Mouse (Mus musculus) hindbrain, embryonic 11.5 days (tissue): ENCODE data around the gene Lsm12. TPM values are rescaled to one million over a fixed set of nuclear protein-coding genes. Genes with fewer than 3 reads are reported as not detected.

Source experiments
- ATAC-seq: fragments of 200-750 bp; cut with Nextera tagmentation; 2 replicates; pipeline ENCODE4 v1.8.0; 2017; ENCODE audit warnings: mild to moderate bottlenecking, moderate TSS enrichment, moderate library complexity; ENCODE audit not compliant: low FRiP score
- DNase-seq: peaks from one replicate; pipeline ENCODE4 v3.0.0-alpha.2; 2015; ENCODE audit warnings: low spot score
- H3K27ac ChIP-seq: fragments of 300-500 bp; sonication (generic); 2 replicates; pipeline ENCODE4 v1.5.1; 2014; ENCODE audit warnings: mild to moderate bottlenecking, low read depth, low read length
- H3K27me3 ChIP-seq: fragments of 300-500 bp; sonication (generic); 2 replicates; pipeline ENCODE4 v1.6.1; 2014; ENCODE audit warnings: mild to moderate bottlenecking, low read length, moderate library complexity, mixed read lengths; ENCODE audit not compliant: control insufficient read depth, insufficient read depth
- H3K36me3 ChIP-seq: fragments of 300-500 bp; sonication (generic); 2 replicates; pipeline ENCODE4 v1.6.1; 2014; ENCODE audit warnings: mild to moderate bottlenecking, low read length, moderate library complexity, mixed read lengths; ENCODE audit not compliant: control insufficient read depth, insufficient read depth
- H3K4me1 ChIP-seq: fragments of 300-500 bp; sonication (generic); replicated peaks from 2 replicates; pipeline ENCODE4 v1.6.1; 2014; ENCODE audit warnings: low read length, mixed read lengths; ENCODE audit not compliant: control insufficient read depth, insufficient read depth
- H3K4me2 ChIP-seq: fragments of 300-500 bp; sonication (generic); replicated peaks from 2 replicates; pipeline ENCODE4 v1.6.1; 2014; ENCODE audit warnings: mild to moderate bottlenecking, low read depth, low read length
- H3K4me3 ChIP-seq: fragments of 300-500 bp; sonication (generic); 2 replicates; pipeline ENCODE4 v1.5.1; 2014; ENCODE audit warnings: low read depth, low read length
- H3K9ac ChIP-seq: fragments of 300-500 bp; sonication (generic); 2 replicates; pipeline ENCODE4 v1.6.1; 2014; ENCODE audit warnings: low read depth, low read length
- H3K9me3 ChIP-seq: fragments of 300-500 bp; sonication (generic); 2 replicates; pipeline ENCODE4 v1.6.1; 2016; ENCODE audit warnings: low read length; ENCODE audit not compliant: control insufficient read depth
- WGBS: fragments of 180-500 bp; shearing (Covaris S2); extraction: QIAGEN DNeasy Blood & Tissue Kit; methylation state at CpG from one replicate; pipeline ENCODE4 v1.1.7; 2014; 5-methylcytosine and 5-hydroxymethylcytosine counted together
- polyA plus RNA-seq: library from polyadenylated mRNA; unstranded; fragments of >200 nt; fragmentation: Nextera tagmentation; extraction: Ambion mirVana; gene quantifications from 2 replicates; pipeline ENCODE4 v1.2.1, GENCODE M21; 2014

Gene Lsm12
- polyA plus RNA-seq, 1 experiment from 2014 or later: 76.0 TPM

- no peak for ATAC-seq
- Histone ChIP-seq H3K27ac (no peak overlapping the region), H3K9ac (no peak overlapping the region)
Observed at GRCm38 (mm10) chr11:102211011-102211410, 25.9 kb upstream of the Lsm12 start.

GRCm38 (mm10) chr11:102210185-102210584 is 25.1 kb upstream of the Lsm12 start:
- Histone ChIP-seq H3K9ac (no peak overlapping the region), H3K4me2 (no peak overlapping the region), H3K36me3 (peaks cover 5% of the 10 kb centered on the region; the same call in 1 of the 2 replicates), H3K9me3 (no peaks in the 10 kb centered on the region), H3K4me3 (no peak overlapping the region), H3K27ac (no peak overlapping the region), H3K27me3 (no peaks in the 10 kb centered on the region), H3K4me1 (peaks cover 10% of the 10 kb centered on the region; the same call in 1 of the 2 replicates)
- DNase-seq: no peak
- WGBS: 67% methylated on average over 3 of the region's 3 CpGs
- ATAC-seq: no peak

More at GRCm38 (mm10) chr11:102211011-102211410, 25.9 kb upstream of the Lsm12 start:
- Histone ChIP-seq H3K4me1 (peaks cover 10% of the 10 kb centered on the region; the same call in 1 of the 2 replicates), H3K9me3 (no peaks in the 10 kb centered on the region), H3K36me3 (peaks cover 4% of the 10 kb centered on the region; the same call in 1 of the 2 replicates), H3K4me2 (no peak overlapping the region), H3K4me3 (no peak overlapping the region), H3K27me3 (no peaks in the 10 kb centered on the region)
- WGBS: 57% methylated on average over 5 of the region's 5 CpGs
- no peak for DNase-seq

- ATAC-seq (no peak), DNase-seq (peak; percentile 48)
- Histone ChIP-seq H3K27me3 (no peaks in the 10 kb centered on the region), H3K36me3 (peaks cover 7% of the 10 kb centered on the region; the same call in 1 of the 2 replicates), H3K4me2 (no peak overlapping the region), H3K9ac (no peak overlapping the region), H3K4me1 (peaks cover 10% of the 10 kb centered on the region; the same call in 1 of the 2 replicates), H3K27ac (no peak overlapping the region), H3K9me3 (no peaks in the 10 kb centered on the region), H3K4me3 (no peak overlapping the region)
- WGBS: 25% methylated on average over 2 of the region's 2 CpGs
Observed at GRCm38 (mm10) chr11:102209742-102210141, 24.6 kb upstream of the Lsm12 start.

GRCm38 (mm10) chr11:102208846-102209245 is 23.8 kb upstream of the Lsm12 start:
- 13% methylated on average over 1 of the region's 4 CpGs for WGBS
- peaks cover 10% of the 10 kb centered on the region; the same call in 1 of the 2 replicates for H3K4me1 ChIP-seq
- H3K27me3 ChIP-seq: no peaks in the 10 kb centered on the region
- peaks cover 7% of the 10 kb centered on the region for H3K36me3 ChIP-seq
- H3K9ac ChIP-seq: no peak overlapping the region
- no peak for ATAC-seq
- H3K9me3 ChIP-seq: no peaks in the 10 kb centered on the region
- H3K27ac ChIP-seq: no peak overlapping the region; the same call in 1 of the 2 replicates
- H3K4me2 ChIP-seq: no peak overlapping the region
- no peak for DNase-seq
- no peak overlapping the region for H3K4me3 ChIP-seq

- Histone ChIP-seq H3K4me3 (no peak overlapping the region), H3K27ac (no peak overlapping the region), H3K9me3 (no peaks in the 10 kb centered on the region), H3K27me3 (no peaks in the 10 kb centered on the region), H3K36me3 (peaks cover 7% of the 10 kb centered on the region), H3K4me2 (no peak overlapping the region), H3K4me1 (peaks cover 10% of the 10 kb centered on the region; the same call in 1 of the 2 replicates), H3K9ac (no peak overlapping the region)
- peak; percentile 46 for DNase-seq
- ATAC-seq: no peak
- 31% methylated on average over 11 of the region's 11 CpGs for WGBS
Observed at GRCm38 (mm10) chr11:102207825-102208777, 23.0 kb upstream of the Lsm12 start.

- 61% methylated on average over 21 of the region's 30 CpGs for WGBS
- Histone ChIP-seq H3K27me3 (no peaks in the 10 kb centered on the region), H3K4me2 (no peak overlapping the region), H3K4me1 (peaks cover 10% of the 10 kb centered on the region; the same call in 1 of the 2 replicates), H3K9me3 (no peaks in the 10 kb centered on the region), H3K4me3 (no peak overlapping the region), H3K27ac (no peak overlapping the region), H3K9ac (no peak overlapping the region), H3K36me3 (peaks cover 7% of the 10 kb centered on the region)
- no peak for ATAC-seq
- DNase-seq: no peak
Observed at GRCm38 (mm10) chr11:102206481-102206880, 21.4 kb upstream of the Lsm12 start.

- ATAC-seq (no peak), DNase-seq (no peak)
- Histone ChIP-seq H3K27me3 (no peaks in the 10 kb centered on the region), H3K9me3 (no peaks in the 10 kb centered on the region), H3K27ac (no peak overlapping the region), H3K4me2 (no peak overlapping the region), H3K36me3 (peaks cover 7% of the 10 kb centered on the region), H3K9ac (no peak overlapping the region), H3K4me1 (no peaks in the 10 kb centered on the region), H3K4me3 (no peak overlapping the region)
- 82% methylated on average over 12 of the region's 12 CpGs for WGBS
Observed at GRCm38 (mm10) chr11:102201408-102201821, 16.3 kb upstream of the Lsm12 start.

GRCm38 (mm10) chr11:102199856-102200255 is 14.8 kb upstream of the Lsm12 start:
- ATAC-seq: no peak
- WGBS: 80% methylated on average over 9 of the region's 9 CpGs
- Histone ChIP-seq H3K9me3 (no peaks in the 10 kb centered on the region), H3K36me3 (peaks cover 4% of the 10 kb centered on the region), H3K9ac (no peak overlapping the region), H3K27ac (no peak overlapping the region), H3K4me3 (no peak overlapping the region), H3K4me2 (no peak overlapping the region), H3K4me1 (no peaks in the 10 kb centered on the region), H3K27me3 (no peaks in the 10 kb centered on the region)
- no peak for DNase-seq
